Mouse (Mus musculus) thymus, postnatal 25 days (tissue): ENCODE measurements around the gene Atp5d.
A peak's percentile ranks its signal among the peaks of the same experiment; 100 is the strongest.

Source experiments
- DNase-seq: peaks from one replicate; pipeline ENCODE4 v3.0.0; 2022

Atp5d gene

GRCm38 (mm10) chr10:80141786-80142529 is 3.5 kb downstream of the Atp5d start:
- peak; percentile 90 for DNase-seq

GRCm38 (mm10) chr10:80142530-80142925 is 4.1 kb downstream of the Atp5d start:
- DNase-seq = no peak

- DNase-seq = no peak
Observed at GRCm38 (mm10) chr10:80143664-80144063, 5.2 kb downstream of the Atp5d start.

GRCm38 (mm10) chr10:80144159-80144558 is 5.7 kb downstream of the Atp5d start:
- DNase-seq = no peak

GRCm38 (mm10) chr10:80144864-80145838 is 6.7 kb downstream of the Atp5d start:
- peak; percentile 80 for DNase-seq

GRCm38 (mm10) chr10:80145896-80146295 is 7.5 kb downstream of the Atp5d start:
- DNase-seq = no peak

- DNase-seq = no peak
Observed at GRCm38 (mm10) chr10:80146568-80147011, 8.2 kb downstream of the Atp5d start.

GRCm38 (mm10) chr10:80147146-80147718 is 8.8 kb downstream of the Atp5d start:
- no peak for DNase-seq

GRCm38 (mm10) chr10:80147719-80148601 is 9.5 kb downstream of the Atp5d start, which contains the start of gene Midn:
Gene Midn (plus strand): TSS chr10:80148272.
- peak; percentile 82 for DNase-seq

- peak; percentile 97 for DNase-seq
Observed at GRCm38 (mm10) chr10:80148610-80149290, 10.3 kb downstream of the Atp5d start.

GRCm38 (mm10) chr10:80149291-80150225 is 11.1 kb downstream of the Atp5d start:
- DNase-seq = peak; percentile 97

- DNase-seq = peak; percentile 87
Observed at GRCm38 (mm10) chr10:80150226-80151210, 12.1 kb downstream of the Atp5d start.

GRCm38 (mm10) chr10:80151211-80152034 is 13.0 kb downstream of the Atp5d start:
- DNase-seq = peak; percentile 79

GRCm38 (mm10) chr10:80152071-80152872 is 13.8 kb downstream of the Atp5d start:
- DNase-seq = peak; percentile 45

GRCm38 (mm10) chr10:80152873-80153260 is 14.4 kb downstream of the Atp5d start:
- DNase-seq = peak; percentile 30

GRCm38 (mm10) chr10:80153713-80154112 is 15.3 kb downstream of the Atp5d start:
- DNase-seq = no peak

GRCm38 (mm10) chr10:80154384-80154783 is 16.0 kb downstream of the Atp5d start:
- no peak for DNase-seq
